Mouse (Mus musculus) stomach, embryonic 14.5 days (tissue): ENCODE results near the gene Galns. TPM values are rescaled to one million over a fixed set of nuclear protein-coding genes. Genes with fewer than 3 reads are reported as not detected.
A peak's percentile ranks its signal among the peaks of the same experiment; 100 is the strongest.

Source experiments
- ATAC-seq: fragments of 200-750 bp; cut with Nextera tagmentation; 2 replicates; pipeline ENCODE4 v1.8.0; 2017; ENCODE audit warnings: low read depth, moderate TSS enrichment; ENCODE audit not compliant: insufficient number of reproducible peaks, insufficient read depth, low FRiP score
- H3K27ac ChIP-seq: fragments of 300-500 bp; sonication (generic); 2 replicates; pipeline ENCODE4 v1.5.1; 2014; ENCODE audit warnings: mild to moderate bottlenecking, low read length, moderate library complexity, mixed read lengths
- H3K27me3 ChIP-seq: fragments of 300-500 bp; sonication (generic); 2 replicates; pipeline ENCODE4 v1.6.1; 2014; ENCODE audit warnings: low read length, control low read depth, mixed read lengths; ENCODE audit not compliant: control insufficient read depth, insufficient read depth
- H3K36me3 ChIP-seq: fragments of 300-500 bp; sonication (generic); 2 replicates; pipeline ENCODE4 v1.6.1; 2014; ENCODE audit warnings: mild to moderate bottlenecking, control low read depth, low read length, moderate library complexity, mixed read lengths; ENCODE audit not compliant: control insufficient read depth, insufficient read depth
- H3K4me1 ChIP-seq: fragments of 300-500 bp; sonication (generic); 2 replicates; pipeline ENCODE4 v1.6.1; 2014; ENCODE audit warnings: low read length, control low read depth, mixed read lengths; ENCODE audit not compliant: control insufficient read depth, insufficient read depth
- H3K4me2 ChIP-seq: fragments of 300-500 bp; sonication (generic); replicated peaks from 2 replicates; pipeline ENCODE4 v1.6.1; 2014; ENCODE audit warnings: low read depth, low read length, control low read depth
- H3K4me3 ChIP-seq: fragments of 300-500 bp; sonication (generic); 2 replicates; pipeline ENCODE4 v1.5.1; 2014; ENCODE audit warnings: low read depth, low read length, control low read depth
- H3K9ac ChIP-seq: fragments of 300-500 bp; sonication (generic); replicated peaks from 2 replicates; pipeline ENCODE4 v1.6.1; 2014; ENCODE audit warnings: low read depth, mild to moderate bottlenecking, control low read depth, low read length, moderate library complexity, mixed read lengths
- H3K9me3 ChIP-seq: fragments of 300-500 bp; sonication (generic); 2 replicates; pipeline ENCODE4 v1.6.1; 2016; ENCODE audit warnings: low read depth, low read length, control low read depth; ENCODE audit not compliant: control insufficient read depth
- WGBS: fragments of 180-500 bp; shearing (Covaris S2); extraction: QIAGEN DNeasy Blood & Tissue Kit; methylation state at CpG from one replicate; pipeline ENCODE4 v1.1.7; 2014; 5-methylcytosine and 5-hydroxymethylcytosine counted together
- polyA plus RNA-seq: library from polyadenylated mRNA; unstranded; fragments of >200 nt; fragmentation: Nextera tagmentation; extraction: Ambion mirVana; gene quantifications from 2 replicates; pipeline ENCODE4 v1.2.1, GENCODE M21; 2014

The Galns gene
- polyA plus RNA-seq, 1 experiment from 2014 or later = 14.6 TPM

DNA sequence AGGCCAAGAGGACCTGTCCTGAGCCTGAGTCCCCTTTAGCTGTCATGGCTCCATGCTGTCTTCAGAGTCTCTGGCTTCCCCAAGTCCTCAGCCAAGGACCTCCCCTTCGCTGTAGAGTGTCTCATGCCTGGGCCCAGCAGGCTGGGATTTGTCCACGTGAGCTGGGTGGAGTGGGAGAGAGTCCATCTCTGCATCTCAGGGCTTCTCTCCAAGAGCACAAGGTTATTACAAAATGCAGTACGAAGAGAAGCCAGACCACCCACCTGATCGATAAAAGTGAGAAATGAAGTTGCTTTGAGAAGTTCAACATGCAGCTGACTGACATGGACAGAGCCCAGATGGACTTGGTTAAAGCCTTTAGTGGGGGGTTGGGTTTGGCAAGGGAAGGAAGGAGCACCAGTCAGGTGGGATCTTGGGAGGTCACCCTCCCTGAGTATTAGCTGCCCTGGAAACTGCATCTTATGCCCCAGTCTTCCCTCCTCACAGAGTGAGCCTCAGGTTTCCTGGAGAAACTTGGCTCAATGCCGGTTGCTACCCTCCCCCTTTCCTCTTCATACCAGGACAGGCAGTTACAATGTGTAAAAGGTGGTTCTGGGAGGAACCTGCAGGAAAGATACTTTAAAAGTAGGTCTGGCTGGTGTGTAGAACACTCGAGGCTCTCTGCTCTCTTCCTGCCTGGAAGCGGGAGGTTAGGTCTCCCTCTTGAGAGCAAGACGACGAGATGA lies 5.1 kb upstream of the Galns start:
- 51% methylated on average over 9 of the region's 9 CpGs for WGBS
- Histone ChIP-seq H3K9me3 (no peaks in the 10 kb centered on the region), H3K4me2 (no peak overlapping the region), H3K4me3 (no peak overlapping the region), H3K4me1 (peaks cover 16% of the 10 kb centered on the region), H3K9ac (no peak overlapping the region), H3K36me3 (peaks cover 5% of the 10 kb centered on the region; the same call in 1 of the 2 replicates), H3K27me3 (no peaks in the 10 kb centered on the region), H3K27ac (peak overlapping the region; percentile 72)
- ATAC-seq = no peak; the same call in 1 of the 2 replicates

DNA sequence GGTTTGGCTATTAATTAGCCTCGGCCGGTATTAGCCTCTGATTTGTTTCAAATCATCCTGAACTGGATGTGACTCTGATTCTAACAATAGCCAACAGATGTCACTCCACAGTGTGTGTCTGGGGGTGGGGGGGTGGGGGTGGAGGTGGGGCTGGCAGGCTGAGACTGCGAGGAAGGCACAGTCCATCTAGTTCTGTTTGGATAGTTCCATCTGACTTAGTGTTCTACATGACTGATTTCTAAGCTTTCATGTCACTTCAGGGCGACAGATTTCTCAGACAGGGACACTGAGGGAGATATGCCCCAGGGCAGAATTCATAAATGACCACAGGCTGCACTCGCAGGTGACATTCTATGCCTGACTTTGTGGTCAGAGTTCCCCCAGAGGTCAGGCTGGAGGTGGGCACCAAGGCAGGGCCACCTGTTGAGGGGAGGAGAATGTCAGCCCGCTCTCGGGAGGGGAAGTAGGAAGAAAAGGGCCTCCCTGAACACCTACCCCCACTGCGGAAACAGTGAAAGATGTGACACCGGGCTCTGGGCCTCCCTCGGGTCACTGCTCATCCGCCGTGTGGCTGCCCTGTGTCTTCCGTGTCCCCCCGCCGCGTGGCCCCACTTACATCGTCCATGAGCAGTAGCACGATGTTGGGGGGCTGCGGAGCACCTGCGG lies 518 bp downstream of the Galns start:
- no peaks in the 10 kb centered on the region for H3K27me3 ChIP-seq
- H3K4me1 ChIP-seq = peaks cover 11% of the 10 kb centered on the region
- peak overlapping the region; percentile 63 for H3K4me3 ChIP-seq
- no peaks in the 10 kb centered on the region for H3K9me3 ChIP-seq
- peak overlapping the region; percentile 42 for H3K9ac ChIP-seq
- peaks cover 5% of the 10 kb centered on the region; the same call in 1 of the 2 replicates for H3K36me3 ChIP-seq
- peak overlapping the region; percentile 59 for H3K27ac ChIP-seq
- 4% methylated on average over 20 of the region's 20 CpGs for WGBS
- H3K4me2 ChIP-seq = peak overlapping the region; percentile 88
- ATAC-seq = no peak; the same call in 1 of the 2 replicates

- H3K9ac ChIP-seq = no peak overlapping the region
- H3K4me3 ChIP-seq = 0 out of 2 replicates have a peak overlapping the region, but pooled peaks have one; percentile 63
- H3K36me3 ChIP-seq = peaks cover 5% of the 10 kb centered on the region; the same call in 1 of the 2 replicates
- H3K27ac ChIP-seq = no peak overlapping the region
- 56% methylated on average over 4 of the region's 4 CpGs for WGBS
- H3K9me3 ChIP-seq = no peaks in the 10 kb centered on the region
- no peak for ATAC-seq
- peak overlapping the region; percentile 88; the same call in 1 of the 2 replicates for H3K4me2 ChIP-seq
- H3K4me1 ChIP-seq = peaks cover 11% of the 10 kb centered on the region
- H3K27me3 ChIP-seq = no peaks in the 10 kb centered on the region
Measured at GRCm38 (mm10) chr8:122610209-122610608, 1.1 kb downstream of the Galns start.

DNA sequence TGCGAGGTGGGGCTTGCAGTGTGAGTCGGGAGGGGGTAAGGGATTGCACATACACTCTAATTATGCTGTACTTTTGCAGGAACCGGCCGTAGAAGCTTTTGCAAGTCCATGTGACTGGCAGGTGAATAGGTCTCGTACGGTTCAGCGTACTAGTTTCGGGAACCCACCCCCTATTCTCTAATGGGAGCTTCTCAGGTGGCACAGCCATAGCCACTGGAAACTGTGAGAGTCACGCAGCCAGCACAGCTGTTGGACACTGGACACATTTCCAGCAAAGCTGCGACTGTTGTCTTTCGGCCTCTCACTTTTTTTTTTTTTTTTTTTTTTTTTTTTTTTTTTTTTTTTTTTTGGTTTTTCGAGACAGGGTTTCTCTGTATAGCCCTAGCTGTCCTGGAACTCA lies 4.5 kb downstream of the Galns start:
- 0 out of 2 replicates have a peak, but pooled peaks cover 3% of the 10 kb centered on the region for H3K4me1 ChIP-seq
- WGBS = 84% methylated on average over 11 of the region's 12 CpGs
- H3K27me3 ChIP-seq = no peaks in the 10 kb centered on the region
- no peak overlapping the region for H3K4me3 ChIP-seq
- no peak overlapping the region for H3K9ac ChIP-seq
- ATAC-seq = no peak
- no peak overlapping the region for H3K4me2 ChIP-seq
- H3K27ac ChIP-seq = no peak overlapping the region
- H3K36me3 ChIP-seq = no peaks in the 10 kb centered on the region
- H3K9me3 ChIP-seq = no peaks in the 10 kb centered on the region

DNA sequence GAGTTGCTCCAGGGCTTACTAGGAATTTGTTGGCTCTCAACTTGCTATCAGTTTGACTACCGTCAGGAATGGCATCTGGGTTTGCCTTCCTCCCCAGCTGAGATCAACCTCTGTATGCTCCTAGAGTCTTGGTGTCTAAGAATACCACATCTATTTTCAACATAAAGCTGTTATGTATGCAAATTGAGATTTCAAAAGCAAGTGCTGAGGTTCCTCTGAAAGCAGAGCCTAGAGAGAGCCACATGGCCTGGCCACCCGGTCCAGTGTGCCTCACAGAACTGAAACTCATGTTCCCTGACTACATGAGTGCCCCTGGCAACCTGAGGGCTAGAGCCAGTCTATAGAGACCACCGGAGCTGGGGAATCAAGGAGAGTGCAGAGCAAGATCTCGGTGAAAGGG lies 5.9 kb downstream of the Galns start:
- 79% methylated on average over 4 of the region's 4 CpGs for WGBS

GRCm38 (mm10) chr8:122604640-122605039 lies 6.6 kb downstream of the Galns start:
- H3K9ac ChIP-seq = no peak overlapping the region
- H3K4me2 ChIP-seq = no peak overlapping the region
- H3K4me1 ChIP-seq = no peaks in the 10 kb centered on the region
- no peak for ATAC-seq
- H3K27me3 ChIP-seq = no peaks in the 10 kb centered on the region
- H3K9me3 ChIP-seq = no peaks in the 10 kb centered on the region
- H3K4me3 ChIP-seq = no peak overlapping the region
- no peaks in the 10 kb centered on the region; the same call in 1 of the 2 replicates for H3K36me3 ChIP-seq
- no peak overlapping the region for H3K27ac ChIP-seq
- WGBS = 67% methylated on average over 1 of the region's 1 CpGs

More for the DNA sequence above, 5.9 kb downstream of the Galns start:
- Histone ChIP-seq H3K4me2 (no peak overlapping the region), H3K9ac (no peak overlapping the region), H3K36me3 (no peaks in the 10 kb centered on the region; the same call in 1 of the 2 replicates), H3K27ac (no peak overlapping the region), H3K4me1 (0 out of 2 replicates have a peak, but pooled peaks cover 1% of the 10 kb centered on the region), H3K27me3 (no peaks in the 10 kb centered on the region), H3K9me3 (no peaks in the 10 kb centered on the region), H3K4me3 (no peak overlapping the region)
- ATAC-seq = no peak

DNA sequence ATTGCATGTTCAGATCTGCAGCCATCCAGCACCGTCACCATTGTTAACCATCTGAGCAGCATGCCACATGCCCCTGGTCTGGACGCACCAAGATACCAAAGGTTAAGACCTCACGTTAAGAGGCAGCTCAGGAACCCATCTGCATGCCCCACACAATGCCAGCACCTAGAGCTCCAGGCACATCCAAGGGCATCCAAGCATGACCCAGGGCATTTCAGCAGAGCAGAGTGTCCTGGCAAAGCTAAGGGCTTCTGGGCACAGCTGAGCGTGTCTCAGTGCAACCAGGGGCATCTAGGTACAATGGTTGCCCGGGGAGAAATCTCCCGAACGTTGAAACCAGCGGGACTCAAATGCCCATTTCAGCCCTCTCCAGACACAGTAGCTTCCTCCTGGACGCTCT lies 10.6 kb downstream of the Galns start:
- Histone ChIP-seq H3K9me3 (no peaks in the 10 kb centered on the region), H3K36me3 (no peaks in the 10 kb centered on the region; the same call in 1 of the 2 replicates), H3K9ac (no peak overlapping the region), H3K4me1 (no peaks in the 10 kb centered on the region), H3K4me2 (no peak overlapping the region), H3K4me3 (no peak overlapping the region), H3K27ac (no peak overlapping the region), H3K27me3 (no peaks in the 10 kb centered on the region)
- 94% methylated on average over 9 of the region's 9 CpGs for WGBS
- no peak for ATAC-seq

- WGBS = 57% methylated on average over 4 of the region's 4 CpGs
- H3K4me3 ChIP-seq = no peak overlapping the region
- H3K9me3 ChIP-seq = no peaks in the 10 kb centered on the region
Measured at GRCm38 (mm10) chr8:122596031-122596430, 15.2 kb downstream of the Galns start.

More at GRCm38 (mm10) chr8:122596031-122596430, 15.2 kb downstream of the Galns start:
- Histone ChIP-seq H3K27ac (no peak overlapping the region), H3K27me3 (no peaks in the 10 kb centered on the region), H3K4me1 (no peaks in the 10 kb centered on the region), H3K4me2 (no peak overlapping the region), H3K9ac (no peak overlapping the region), H3K36me3 (no peaks in the 10 kb centered on the region; the same call in 1 of the 2 replicates)
- no peak for ATAC-seq
